Mouse (Mus musculus): ENCODE data around the gene Lrrc63. TPM values are rescaled to one million over a fixed set of nuclear protein-coding genes. Genes with fewer than 3 reads are reported as not detected.

Lrrc63 gene
- polyA plus RNA-seq, 1 experiment from 2014 or later: 0.15 TPM

- Histone ChIP-seq H3K27me3 (ENCODE audit: control insufficient read depth, insufficient read depth, low read length) (no peaks in the 10 kb centered on the region), H3K27ac (ENCODE audit: low read depth, low read length) (no peak overlapping the region), H3K9me3 (ENCODE audit: control insufficient read depth, low read length) (no peaks in the 10 kb centered on the region), H3K4me3 (ENCODE audit: low read depth, low read length) (no peak overlapping the region), H3K4me1 (ENCODE audit: control insufficient read depth, insufficient read depth, low read length) (no peaks in the 10 kb centered on the region), H3K9ac (ENCODE audit: low read length) (no peak overlapping the region), H3K4me2 (ENCODE audit: low read depth) (no peak overlapping the region), H3K36me3 (ENCODE audit: control insufficient read depth, insufficient read depth, low read length) (no peaks in the 10 kb centered on the region)
- 43% methylated on average over 8 of the region's 8 CpGs for WGBS
- DNase-seq (ENCODE audit: low spot score): peak; percentile 28
- no peak for ATAC-seq (ENCODE audit: insufficient read depth, low FRiP score, low TSS enrichment)
These were observed 70.1 kb downstream of the Lrrc63 start for GRCm38 (mm10) chr14:75060562-75060961.

DNA sequence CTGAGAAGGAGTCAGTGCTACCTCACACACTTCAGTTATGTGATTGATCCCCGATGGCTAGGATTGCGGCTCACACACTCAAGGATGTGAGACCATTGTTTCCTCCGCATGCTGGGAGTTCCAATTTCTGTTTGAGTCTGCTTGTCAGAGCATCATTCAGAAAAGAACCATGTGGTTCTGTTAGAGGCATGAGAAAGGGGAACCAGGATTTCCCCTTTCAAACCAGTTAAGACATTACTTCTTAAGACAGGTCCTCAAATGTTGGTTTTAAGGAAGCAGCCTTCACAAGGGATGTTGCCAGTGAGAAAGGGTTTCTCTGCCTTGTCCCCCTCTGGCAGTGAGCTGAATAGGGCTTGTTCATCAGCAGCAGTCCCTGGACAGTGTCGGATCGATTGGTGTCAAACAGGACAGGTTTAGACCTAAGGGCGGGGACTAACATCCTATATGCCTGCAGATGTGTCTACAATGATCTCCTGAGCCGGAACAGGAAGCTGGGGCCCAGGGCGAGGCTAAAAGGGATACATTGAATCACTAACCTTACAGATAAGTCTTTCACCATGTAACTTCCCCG lies 73.7 kb downstream of the Lrrc63 start:
- no peaks in the 10 kb centered on the region for H3K9me3 ChIP-seq (ENCODE audit: control insufficient read depth, low read length)
- H3K9ac ChIP-seq (ENCODE audit: low read length): no peak overlapping the region
- H3K27ac ChIP-seq (ENCODE audit: low read depth, low read length): no peak overlapping the region
- DNase-seq (ENCODE audit: low spot score) (no peak), ATAC-seq (ENCODE audit: insufficient read depth, low FRiP score, low TSS enrichment) (no peak)
- H3K27me3 ChIP-seq (ENCODE audit: control insufficient read depth, insufficient read depth, low read length): no peaks in the 10 kb centered on the region
- no peaks in the 10 kb centered on the region for H3K36me3 ChIP-seq (ENCODE audit: control insufficient read depth, insufficient read depth, low read length)
- H3K4me3 ChIP-seq (ENCODE audit: low read depth, low read length): no peak overlapping the region
- no peak overlapping the region for H3K4me2 ChIP-seq (ENCODE audit: low read depth)
- no peaks in the 10 kb centered on the region for H3K4me1 ChIP-seq (ENCODE audit: control insufficient read depth, insufficient read depth, low read length)
- 87% methylated on average over 9 of the region's 9 CpGs for WGBS

GRCm38 (mm10) chr14:75054455-75055343 lies 76.0 kb downstream of the Lrrc63 start:
- H3K36me3 ChIP-seq (ENCODE audit: control insufficient read depth, insufficient read depth, low read length): no peaks in the 10 kb centered on the region
- no peak for ATAC-seq (ENCODE audit: insufficient read depth, low FRiP score, low TSS enrichment)
- no peak for DNase-seq (ENCODE audit: low spot score)

GRCm38 (mm10) chr14:75052451-75052850 lies 78.2 kb downstream of the Lrrc63 start:
- no peak for ATAC-seq (ENCODE audit: insufficient read depth, low FRiP score, low TSS enrichment)
- Histone ChIP-seq H3K9me3 (ENCODE audit: control insufficient read depth, low read length) (no peaks in the 10 kb centered on the region), H3K4me2 (ENCODE audit: low read depth) (no peak overlapping the region), H3K27me3 (ENCODE audit: control insufficient read depth, insufficient read depth, low read length) (no peaks in the 10 kb centered on the region), H3K4me1 (ENCODE audit: control insufficient read depth, insufficient read depth, low read length) (no peaks in the 10 kb centered on the region), H3K27ac (ENCODE audit: low read depth, low read length) (no peak overlapping the region), H3K36me3 (ENCODE audit: control insufficient read depth, insufficient read depth, low read length) (no peaks in the 10 kb centered on the region), H3K4me3 (ENCODE audit: low read depth, low read length) (no peak overlapping the region), H3K9ac (ENCODE audit: low read length) (no peak overlapping the region)
- 68% methylated on average over 8 of the region's 8 CpGs for WGBS
- no peak for DNase-seq (ENCODE audit: low spot score)

More at GRCm38 (mm10) chr14:75054455-75055343, 76.0 kb downstream of the Lrrc63 start:
- Histone ChIP-seq H3K9me3 (ENCODE audit: control insufficient read depth, low read length) (no peaks in the 10 kb centered on the region), H3K4me1 (ENCODE audit: control insufficient read depth, insufficient read depth, low read length) (no peaks in the 10 kb centered on the region), H3K27me3 (ENCODE audit: control insufficient read depth, insufficient read depth, low read length) (no peaks in the 10 kb centered on the region), H3K27ac (ENCODE audit: low read depth, low read length) (no peak overlapping the region), H3K9ac (ENCODE audit: low read length) (no peak overlapping the region), H3K4me2 (ENCODE audit: low read depth) (no peak overlapping the region), H3K4me3 (ENCODE audit: low read depth, low read length) (no peak overlapping the region)
- 79% methylated on average over 14 of the region's 14 CpGs for WGBS

DNA sequence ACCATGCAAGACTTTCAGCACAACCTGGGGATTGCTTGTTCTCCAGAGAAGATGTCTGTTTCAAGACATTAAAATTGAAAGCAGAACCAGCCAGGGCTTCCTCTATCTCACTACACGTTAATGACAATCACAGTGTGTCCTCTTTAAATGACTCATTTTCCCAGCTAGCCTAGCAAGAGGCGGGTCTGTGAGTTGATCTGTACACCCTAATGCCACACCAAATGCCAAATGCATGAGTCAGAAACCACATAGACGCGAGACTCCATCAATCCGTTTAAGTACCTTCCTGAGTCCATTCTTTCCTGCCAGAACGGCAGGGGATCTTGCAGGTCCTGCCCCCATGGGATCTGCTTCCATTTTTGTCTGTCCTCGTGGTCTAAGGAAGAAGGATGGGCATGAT lies 85.5 kb downstream of the Lrrc63 start:
- Histone ChIP-seq H3K4me1 (ENCODE audit: control insufficient read depth, insufficient read depth, low read length) (no peaks in the 10 kb centered on the region), H3K27me3 (ENCODE audit: control insufficient read depth, insufficient read depth, low read length) (no peaks in the 10 kb centered on the region), H3K9me3 (ENCODE audit: control insufficient read depth, low read length) (no peaks in the 10 kb centered on the region), H3K4me2 (ENCODE audit: low read depth) (no peak overlapping the region), H3K36me3 (ENCODE audit: control insufficient read depth, insufficient read depth, low read length) (no peaks in the 10 kb centered on the region), H3K27ac (ENCODE audit: low read depth, low read length) (no peak overlapping the region), H3K9ac (ENCODE audit: low read length) (no peak overlapping the region), H3K4me3 (ENCODE audit: low read depth, low read length) (no peak overlapping the region)
- 83% methylated on average over 7 of the region's 7 CpGs for WGBS
- no peak for DNase-seq (ENCODE audit: low spot score)
- no peak for ATAC-seq (ENCODE audit: insufficient read depth, low FRiP score, low TSS enrichment)

- Histone ChIP-seq H3K4me3 (ENCODE audit: low read depth, low read length) (no peak overlapping the region), H3K27me3 (ENCODE audit: control insufficient read depth, insufficient read depth, low read length) (no peaks in the 10 kb centered on the region), H3K9ac (ENCODE audit: low read length) (no peak overlapping the region), H3K27ac (ENCODE audit: low read depth, low read length) (no peak overlapping the region), H3K9me3 (ENCODE audit: control insufficient read depth, low read length) (no peaks in the 10 kb centered on the region), H3K4me2 (ENCODE audit: low read depth) (no peak overlapping the region), H3K4me1 (ENCODE audit: control insufficient read depth, insufficient read depth, low read length) (no peaks in the 10 kb centered on the region), H3K36me3 (ENCODE audit: control insufficient read depth, insufficient read depth, low read length) (no peaks in the 10 kb centered on the region)
- DNase-seq (ENCODE audit: low spot score): peak; percentile 17
- WGBS: 68% methylated on average over 11 of the region's 11 CpGs
- ATAC-seq (ENCODE audit: insufficient read depth, low FRiP score, low TSS enrichment): no peak
These were observed 95.2 kb downstream of the Lrrc63 start for GRCm38 (mm10) chr14:75035431-75035830.

Other genes with a start within 250 kb of the Lrrc63 start
- gene Lrch1, start 183.0 kb downstream of the Lrrc63 start, polyA plus RNA-seq (2014; fragmentation: Nextera tagmentation; extraction: Ambion mirVana): 8.6 and 12.2 TPM in 2 replicates
- 0.28 and 0.38 TPM in 2 replicates for gene Rubcnl, start 114.9 kb downstream of the Lrrc63 start, polyA plus RNA-seq (2014; fragmentation: Nextera tagmentation; extraction: Ambion mirVana)
- 30.2 and 34.8 TPM in 2 replicates for gene Lcp1, start 220 bp upstream of the Lrrc63 start, polyA plus RNA-seq (2014; fragmentation: Nextera tagmentation; extraction: Ambion mirVana)
- gene Cpb2, start 111.4 kb upstream of the Lrrc63 start, polyA plus RNA-seq (2014; fragmentation: Nextera tagmentation; extraction: Ambion mirVana): 0.16 TPM in 1 of 2 replicates, not detected in the other
- gene Zc3h13, start 153.5 kb upstream of the Lrrc63 start, polyA plus RNA-seq (2014; fragmentation: Nextera tagmentation; extraction: Ambion mirVana): 35.1 and 36.1 TPM in 2 replicates

Measured in neural tube, embryonic 11.5 days (tissue).